Mouse (Mus musculus) small intestine, adult 2 months (tissue): Measurements from ENCODE around the gene Dact2.

Experiments
- CTCF ChIP-seq: fragments of 200-500 bp; IDR thresholded peaks from 2 replicates; pipeline ENCODE4 v1.5.1; 2012; ENCODE audit warnings: low read depth, mild to moderate bottlenecking, control low read depth, inconsistent platforms, low read length, moderate library complexity, mixed read lengths; ENCODE audit not compliant: insufficient replicate concordance, insufficient read length; ENCODE audit errors: extremely low read depth
- POLR2A ChIP-seq: fragments of 200-500 bp; IDR thresholded peaks from 2 replicates; pipeline ENCODE4 v1.6.1; 2012; ENCODE audit warnings: low read depth, mild to moderate bottlenecking, control low read depth, inconsistent platforms, low read length, moderate library complexity

DNA sequence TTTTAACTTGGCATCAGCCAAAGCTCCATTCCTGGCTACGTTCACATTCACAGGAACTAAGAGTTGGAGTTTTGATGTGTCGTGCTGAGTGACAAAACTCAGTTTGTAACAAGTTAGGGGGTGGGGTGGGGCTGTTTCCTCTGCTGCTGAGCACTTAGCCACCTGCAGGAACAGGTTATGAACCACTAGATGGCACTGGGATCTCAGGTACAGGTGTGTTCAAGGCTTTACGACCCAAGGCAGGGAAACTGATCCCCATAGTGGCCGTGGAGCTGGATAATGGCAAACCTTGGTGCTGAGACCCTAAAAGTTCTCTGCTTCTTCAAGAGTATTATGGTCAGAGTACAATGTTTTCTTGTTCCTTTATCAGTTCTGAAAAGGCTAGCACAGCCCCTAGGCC lies 29.6 kb upstream of the Dact2 start:
- TF ChIP-seq CTCF (peak; percentile 68; the same call in 1 of the 2 replicates), POLR2A (no peak)
